Mouse (Mus musculus): Measurements from ENCODE around the gene Farp1. TPM values are rescaled to one million over a fixed set of nuclear protein-coding genes. Genes with fewer than 3 reads are reported as not detected.

Farp1 gene
- total RNA-seq, 2 experiments from 2014 or later = 21.1 to 32.3 TPM

DNA sequence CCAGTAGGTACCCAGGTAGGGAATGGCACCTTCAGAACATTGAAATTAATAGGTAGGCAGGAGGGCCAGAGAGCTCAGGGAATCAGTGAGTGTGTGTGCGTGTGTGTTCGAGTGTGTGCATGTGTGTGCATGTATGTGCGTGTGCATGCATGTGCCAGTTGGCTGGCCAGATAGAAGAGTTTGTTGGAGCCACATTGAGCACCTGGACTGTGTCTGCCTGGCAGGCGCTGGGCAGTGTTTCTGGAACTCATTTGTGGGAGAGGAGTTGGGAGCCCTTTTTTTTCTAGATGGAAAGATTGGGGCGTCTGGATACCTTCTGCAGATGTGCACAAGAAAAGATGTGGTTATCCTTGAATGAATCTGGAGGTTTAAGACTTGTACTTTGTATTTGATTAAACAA is 19.1 kb downstream of the Farp1 start:
- no peak for DNase-seq

DNA sequence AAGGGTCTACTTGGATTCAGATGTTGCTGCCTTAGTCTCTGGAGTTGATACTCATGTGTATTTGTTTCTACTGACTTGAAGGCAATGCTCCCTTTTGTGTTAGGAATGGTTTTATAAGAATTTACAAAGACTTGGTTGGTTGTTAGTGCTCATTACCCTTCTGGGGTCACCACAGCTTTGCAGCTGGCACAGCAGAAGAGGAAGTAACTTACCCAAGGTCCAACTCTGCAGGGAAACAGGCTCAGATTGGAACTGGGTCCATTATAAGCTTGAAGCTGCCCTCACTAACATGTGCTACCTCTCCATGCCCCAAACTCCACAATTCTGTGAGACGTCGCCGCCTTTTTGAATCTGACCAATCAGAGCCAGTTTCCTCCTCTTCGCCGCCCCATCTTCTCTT is 22.8 kb downstream of the Farp1 start:
- no peak for DNase-seq

DNA sequence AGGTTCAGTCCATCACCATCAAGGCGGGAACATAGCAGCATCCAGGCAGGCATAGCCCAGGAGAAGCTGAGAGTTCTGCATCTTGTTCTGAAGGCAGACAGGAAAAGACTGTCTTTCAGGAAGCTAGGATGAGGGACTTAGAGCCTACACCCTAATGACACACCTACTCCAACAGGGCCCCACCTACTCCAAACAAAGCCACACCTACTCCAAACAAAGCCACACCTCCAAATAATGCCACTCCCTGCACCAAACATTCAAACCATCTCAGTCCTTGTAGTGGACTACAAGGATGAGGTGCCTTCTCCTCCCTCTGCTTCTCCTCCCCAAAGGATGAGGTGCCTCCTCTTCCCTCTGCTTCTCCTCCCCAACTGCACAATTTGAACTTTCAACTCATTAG is 23.5 kb downstream of the Farp1 start:
- DNase-seq = no peak

DNA sequence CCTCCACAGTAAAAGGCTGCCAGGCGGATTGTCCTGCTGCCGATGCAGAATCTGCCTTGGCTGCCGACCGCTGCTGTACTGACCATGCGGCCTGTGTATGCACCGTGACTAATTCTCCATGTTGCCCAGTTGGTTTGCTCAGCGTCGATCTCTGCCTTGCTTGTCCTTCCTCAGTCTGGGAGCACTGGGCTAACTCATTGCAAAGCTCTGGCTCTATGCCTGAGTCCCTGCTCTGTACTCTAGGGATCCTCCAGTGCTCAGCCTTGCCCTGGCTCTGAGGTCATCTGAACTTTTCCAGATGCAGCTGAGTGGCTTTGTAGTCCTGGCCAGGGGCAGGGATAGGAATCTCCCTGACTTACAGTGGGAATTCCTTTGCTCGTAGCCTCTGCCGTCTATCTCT is 24.3 kb downstream of the Farp1 start:
- peak; percentile 82 for DNase-seq

DNA sequence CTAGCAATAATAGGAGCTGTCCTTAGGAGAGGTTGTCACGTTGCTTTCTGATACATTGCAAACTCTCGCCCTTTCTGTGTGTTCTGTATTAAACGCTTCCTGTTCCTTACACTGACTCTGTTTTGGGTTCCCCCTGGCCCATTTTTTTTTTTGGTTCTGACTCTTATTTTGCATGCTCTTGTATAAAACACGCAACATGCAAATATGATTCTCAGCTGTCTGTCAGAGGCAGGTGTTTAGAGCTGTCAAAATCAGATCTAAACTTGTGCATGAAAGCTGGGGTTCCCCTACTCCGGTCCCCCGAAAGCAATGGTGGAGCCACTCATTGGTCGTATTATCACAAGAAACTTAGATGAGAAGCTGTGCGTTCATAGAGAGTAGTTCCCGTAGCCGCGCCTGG is 25.5 kb downstream of the Farp1 start:
- no peak for DNase-seq

DNA sequence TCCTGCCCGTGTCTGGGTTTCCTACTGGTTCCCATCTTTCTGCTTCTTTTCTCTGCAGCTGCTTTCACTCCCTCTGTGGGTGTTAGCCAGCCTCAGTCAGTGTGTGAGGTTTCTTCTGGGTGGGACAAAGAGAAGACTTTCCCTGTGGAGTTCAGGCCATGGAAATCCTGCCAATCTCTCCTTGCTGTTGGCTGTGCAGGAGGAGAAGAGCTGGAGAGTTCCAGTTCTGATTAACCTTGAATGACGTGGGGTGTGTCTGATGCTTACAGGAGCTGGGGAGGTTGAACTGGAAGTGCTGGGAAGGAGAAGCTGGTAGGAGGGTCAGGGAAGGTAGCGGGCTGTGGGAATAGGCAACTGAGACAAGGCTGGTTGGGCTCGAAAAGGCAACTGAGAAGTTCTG is 26.7 kb downstream of the Farp1 start:
- peak; percentile 22 for DNase-seq

DNA sequence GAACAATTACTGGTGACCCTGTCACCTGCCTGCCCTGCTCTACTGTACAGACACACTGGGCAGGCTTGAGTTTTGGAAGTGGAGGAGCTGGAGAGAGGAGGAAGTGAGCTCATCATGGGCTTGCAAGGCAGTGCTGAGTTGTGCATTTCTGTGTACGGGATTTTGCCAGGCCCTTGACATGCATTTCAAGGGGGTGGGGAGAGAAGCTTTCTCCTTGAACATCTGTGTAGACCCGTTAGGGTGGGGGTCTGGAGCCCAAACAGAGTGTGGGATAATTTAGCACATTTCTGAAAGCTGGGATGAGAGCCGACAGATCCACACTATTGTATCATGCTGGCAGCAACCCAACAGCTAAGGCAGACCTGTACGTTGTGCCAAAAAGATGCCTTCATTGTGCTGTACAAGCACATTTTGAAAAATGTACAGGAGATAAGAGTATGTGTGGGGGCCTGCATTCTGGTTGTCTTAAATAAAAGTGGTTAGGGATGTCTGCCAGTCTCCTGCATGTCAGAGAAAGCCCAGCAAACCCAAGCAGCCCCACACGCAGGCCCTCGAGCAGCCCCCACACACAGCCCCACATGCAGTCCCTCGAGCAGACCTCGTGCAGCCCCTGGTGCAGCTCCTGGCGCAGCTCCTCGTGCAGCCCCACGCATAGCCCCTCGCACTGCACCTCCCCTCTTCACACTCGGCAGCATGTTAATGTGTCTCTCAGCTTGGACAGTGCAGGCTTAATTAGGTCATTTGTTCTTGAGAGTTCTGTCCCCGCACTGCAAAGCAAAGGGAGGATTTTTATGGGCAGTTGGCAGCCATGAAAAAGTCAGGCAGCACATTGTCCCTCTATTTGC is 27.5 kb downstream of the Farp1 start:
- DNase-seq = peak; percentile 50

DNA sequence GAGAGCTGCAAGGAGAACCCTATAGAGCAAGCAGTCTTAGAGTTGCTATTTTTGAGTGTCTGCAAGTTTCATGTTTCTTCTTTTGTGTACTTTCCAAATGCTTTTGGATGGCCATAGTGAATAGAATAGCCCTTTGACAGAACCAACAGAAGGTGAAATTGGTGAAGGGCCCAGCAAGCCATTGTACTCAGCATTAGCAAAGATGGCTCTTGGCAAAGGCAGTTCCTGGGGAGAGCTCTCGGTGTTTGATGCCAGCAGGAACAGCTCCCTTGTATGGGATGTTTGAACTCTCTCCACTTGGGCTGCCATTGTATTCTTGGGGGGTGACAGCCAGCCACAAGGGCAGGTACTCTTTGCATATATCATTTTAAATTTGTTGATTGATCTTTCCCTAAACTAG is 29.7 kb downstream of the Farp1 start:
- DNase-seq = no peak

DNA sequence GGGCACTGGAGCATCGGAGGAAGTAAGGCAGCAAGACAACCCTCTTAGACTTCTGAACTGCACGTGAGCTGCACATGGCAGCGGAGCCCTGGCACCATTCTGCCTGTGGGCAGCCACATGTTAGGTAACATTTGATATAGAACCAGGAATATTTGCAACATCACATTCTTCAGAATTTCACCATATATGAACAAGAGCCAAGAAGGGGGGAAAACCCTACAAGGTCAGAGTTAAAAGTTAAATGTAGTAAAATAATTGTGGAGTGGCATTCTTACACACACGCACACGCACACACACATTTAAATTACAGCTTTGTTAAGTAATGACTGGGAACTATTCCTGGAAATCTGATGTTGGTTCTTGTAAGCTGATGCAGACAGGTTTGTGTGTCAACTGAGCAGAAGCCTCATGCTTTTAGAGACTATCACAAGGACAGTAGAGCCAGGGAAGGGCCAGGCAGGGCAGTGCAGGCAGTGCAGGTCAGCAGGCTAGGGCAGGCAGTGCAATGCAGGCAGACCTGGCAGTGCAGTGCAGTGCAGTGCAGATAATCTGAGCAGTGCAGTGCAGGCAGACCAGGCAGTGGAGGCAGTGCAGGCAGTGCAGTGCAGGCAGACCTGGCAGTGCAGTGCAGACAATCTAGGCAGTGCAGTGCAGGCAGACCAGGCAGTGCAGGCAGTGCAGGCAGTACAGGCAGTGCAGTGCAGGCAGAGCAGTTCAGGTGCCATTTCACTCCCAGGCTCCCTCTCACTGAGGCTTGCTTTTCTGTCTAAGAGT is 38.3 kb downstream of the Farp1 start:
- DNase-seq = peak; percentile 43

DNA sequence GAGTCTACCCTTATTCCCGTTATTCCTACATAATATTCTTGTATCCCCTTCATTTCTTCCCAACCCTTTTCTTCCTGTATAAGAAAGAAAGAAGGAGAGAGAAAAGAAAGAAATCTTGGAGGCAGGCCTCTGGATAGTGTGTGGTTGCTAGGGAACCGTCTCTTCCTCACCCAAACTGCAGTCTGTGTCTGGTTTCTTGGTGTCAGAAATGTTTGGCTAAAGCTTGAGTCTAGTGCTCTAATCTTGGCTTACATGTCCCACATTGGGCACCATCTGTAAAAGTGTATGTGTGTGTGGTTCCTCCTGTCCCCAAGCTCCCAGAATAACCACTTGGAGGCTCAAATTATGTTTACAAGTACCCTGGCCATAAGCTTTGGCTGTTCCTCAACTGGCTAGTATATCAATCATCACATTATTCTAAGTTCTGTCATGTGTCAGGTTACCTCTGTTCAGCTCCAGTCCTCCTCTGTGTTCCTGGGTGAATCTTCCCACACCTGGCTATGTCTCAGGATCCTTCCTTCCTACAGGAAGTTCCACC is 39.3 kb downstream of the Farp1 start:
- DNase-seq = no peak

DNA sequence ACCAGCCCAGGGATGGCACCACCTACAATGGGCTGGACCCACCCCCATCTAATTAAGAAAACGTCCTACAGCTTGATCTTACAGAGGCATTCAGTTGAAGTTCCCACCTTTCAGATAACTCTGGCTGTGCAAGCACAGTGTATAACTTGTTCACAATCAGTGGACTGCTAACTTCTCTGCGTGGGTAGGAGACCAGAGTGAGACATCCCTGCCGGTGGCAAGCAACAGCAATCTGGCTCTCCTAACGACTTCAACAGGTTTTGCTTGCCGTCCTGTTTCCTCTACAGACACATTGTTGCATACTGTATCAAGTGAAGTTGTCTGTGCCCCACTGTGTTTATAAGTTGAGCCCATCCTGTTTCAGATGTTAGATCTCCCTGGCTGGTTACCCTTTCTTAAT is 45.7 kb downstream of the Farp1 start:
- DNase-seq = no peak

DNA sequence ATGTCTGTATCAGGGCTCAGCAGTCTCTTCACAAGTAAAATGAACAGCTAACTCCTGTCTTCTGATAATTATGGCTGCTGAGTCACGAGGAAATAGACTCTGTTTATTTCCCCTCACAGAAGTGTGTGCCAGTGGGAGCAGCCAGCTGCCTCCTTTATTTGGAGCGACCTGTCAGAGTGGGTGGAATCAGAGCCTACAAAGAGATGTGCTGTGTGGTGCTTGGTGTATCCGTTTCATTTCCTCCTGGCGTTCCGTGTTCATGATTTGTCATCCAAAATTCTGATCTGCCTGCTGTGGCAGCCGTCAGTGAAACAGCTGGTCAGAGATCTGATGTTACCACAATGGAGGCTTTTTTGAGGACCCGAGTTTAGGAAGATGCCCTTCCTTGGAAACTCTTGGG is 47.3 kb downstream of the Farp1 start:
- no peak for DNase-seq

DNA sequence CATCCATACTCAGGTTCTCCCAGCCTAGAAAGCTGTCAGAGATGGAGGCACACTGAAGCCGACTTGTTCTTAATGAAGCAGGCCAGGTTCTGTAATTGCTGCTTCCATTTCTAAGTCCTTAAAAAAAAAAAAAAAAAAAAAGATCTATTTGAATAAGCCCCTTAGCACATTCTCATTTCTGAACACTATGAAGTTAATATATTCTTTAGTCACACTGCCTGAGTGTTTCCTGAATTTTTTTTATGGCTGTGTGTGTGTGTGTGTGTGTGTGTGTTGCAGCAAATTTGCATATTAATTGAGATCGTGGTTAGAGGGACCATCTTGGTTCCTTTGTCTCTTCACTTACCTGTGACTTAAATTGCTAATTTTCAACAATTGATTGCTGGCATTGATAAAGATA is 47.8 kb downstream of the Farp1 start:
- DNase-seq = no peak

DNA sequence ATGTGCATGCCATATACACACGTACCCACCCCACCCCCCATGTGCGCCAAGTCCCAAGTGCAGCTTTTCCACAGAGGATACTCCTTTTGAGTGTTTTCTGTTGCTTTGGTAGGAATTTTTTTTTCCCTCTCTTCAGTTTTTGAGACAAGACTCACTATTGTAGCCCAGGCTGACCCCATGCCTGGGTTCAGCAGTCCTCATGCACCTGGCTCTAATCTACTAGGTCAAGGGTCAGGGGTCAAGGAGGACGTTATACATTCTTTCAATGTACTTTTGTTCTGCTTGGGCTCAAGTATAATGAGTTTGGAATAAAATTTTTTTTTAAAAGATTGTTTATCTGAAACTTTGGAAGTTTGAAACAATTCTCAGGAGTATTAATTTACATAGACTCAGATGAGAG is 48.4 kb downstream of the Farp1 start:
- DNase-seq = no peak

DNA sequence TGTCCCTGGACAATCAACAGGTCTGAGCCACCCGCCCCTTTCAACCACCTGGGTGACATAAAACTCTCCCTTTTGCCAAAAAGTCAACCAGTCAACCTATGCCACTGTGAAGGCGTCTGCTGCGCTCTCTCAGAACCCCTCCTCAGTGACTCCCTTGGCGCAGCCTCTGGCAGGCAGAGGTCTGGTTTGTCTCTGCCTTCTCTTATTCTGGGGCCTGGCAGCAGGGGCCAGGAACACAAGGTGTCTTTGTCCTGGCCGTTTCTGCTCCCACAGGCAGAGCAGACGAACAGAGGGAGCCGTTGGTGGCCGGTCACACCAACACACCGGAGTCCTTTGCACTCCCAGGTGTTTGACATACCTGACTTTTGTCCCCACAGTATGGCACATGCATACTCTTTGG is 57.5 kb downstream of the Farp1 start:
- no peak for DNase-seq

DNA sequence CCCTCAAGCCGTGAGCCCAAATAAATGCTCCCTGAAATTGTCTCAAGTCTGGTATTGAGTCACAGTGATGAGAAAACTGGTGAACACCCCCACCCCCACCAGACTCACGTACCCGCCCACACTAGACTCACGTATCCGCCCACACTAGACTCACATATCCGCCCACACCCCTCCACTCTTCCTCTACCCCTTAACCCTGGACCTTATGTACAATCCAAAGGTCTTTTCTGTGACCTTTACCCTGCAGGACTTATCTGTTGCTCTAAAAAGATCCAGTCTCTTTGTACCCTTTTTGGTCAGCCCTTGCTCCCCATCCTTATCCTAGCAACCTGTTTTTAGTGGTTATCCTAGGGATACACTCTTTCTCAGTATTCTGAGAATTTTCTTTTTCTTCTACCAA is 58.9 kb downstream of the Farp1 start:
- no peak for DNase-seq

DNA sequence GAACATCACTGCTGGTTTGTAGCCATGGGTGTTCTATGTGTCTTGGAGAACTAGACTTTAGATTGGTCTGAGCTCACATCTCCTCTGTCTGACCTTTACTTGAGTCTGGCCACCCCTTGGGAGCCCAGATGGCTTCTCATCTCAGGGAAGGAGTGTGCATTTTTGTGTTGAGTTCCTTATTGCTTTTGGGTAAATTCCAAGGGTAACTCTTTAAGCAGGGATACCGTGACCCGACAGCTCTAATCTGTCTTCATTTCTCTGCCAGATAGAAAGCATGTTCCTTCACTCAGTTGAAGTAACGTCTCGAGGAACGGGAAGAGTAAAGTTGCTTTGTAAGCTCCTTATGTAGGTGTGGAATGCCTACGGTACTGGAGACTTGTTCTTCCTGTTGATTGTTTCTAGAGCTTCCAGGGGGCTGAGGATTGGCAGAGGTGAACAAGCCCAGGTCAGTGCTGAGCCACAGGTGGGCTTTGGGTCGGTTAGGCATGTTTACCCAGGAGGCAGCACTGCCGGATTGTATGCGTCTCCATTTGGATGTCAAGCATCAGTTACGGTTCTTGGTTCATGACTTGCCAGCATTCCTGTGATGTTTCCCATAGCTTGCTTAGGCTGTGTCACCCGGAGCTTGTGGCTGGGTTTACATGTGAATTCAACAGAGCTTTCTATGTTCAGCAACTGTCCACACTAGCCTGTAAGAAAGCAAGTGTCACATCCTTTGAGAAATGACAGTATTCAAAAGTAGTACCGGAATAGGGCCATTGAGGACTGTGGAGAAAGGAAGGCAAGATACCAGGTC is 62.8 kb downstream of the Farp1 start:
- no peak for DNase-seq

DNA sequence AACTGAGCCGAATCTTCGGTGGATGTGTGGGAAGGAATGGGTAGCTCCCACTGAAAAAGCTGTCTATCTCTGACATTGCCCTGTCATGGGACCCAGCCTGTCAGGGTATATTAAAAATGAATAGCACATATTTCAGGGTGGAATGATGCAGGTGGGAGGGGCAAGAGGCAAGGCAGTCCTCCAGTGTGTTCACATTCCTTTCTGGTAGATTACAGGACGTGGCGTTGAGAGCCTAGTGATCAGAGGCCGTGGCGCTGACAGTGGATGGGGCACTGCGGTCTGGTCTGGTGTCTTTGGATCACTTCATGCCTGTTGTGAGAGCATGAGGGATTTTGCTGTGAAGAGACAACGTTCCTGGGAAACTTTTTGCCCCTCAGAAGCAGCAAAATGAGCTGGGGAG is 64.1 kb downstream of the Farp1 start:
- DNase-seq = no peak

DNA sequence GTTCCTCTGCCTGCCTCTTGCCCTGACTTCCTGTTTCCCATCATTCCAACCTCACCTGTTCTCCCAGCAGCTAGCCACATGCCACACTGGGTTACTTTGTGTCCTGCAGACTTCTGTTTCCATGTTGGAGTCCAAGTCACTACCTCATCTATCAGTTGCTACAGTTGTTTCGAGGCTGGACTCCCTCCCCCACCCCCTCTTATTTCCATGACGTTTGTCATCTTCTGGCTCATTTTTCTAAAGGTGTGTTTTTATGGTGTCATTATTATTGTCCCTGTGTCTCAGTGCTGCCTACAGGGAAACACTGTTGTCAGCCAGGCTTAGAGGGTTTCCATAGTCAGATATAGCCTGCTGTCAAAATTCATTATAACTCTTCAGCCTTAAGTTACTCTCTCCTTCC is 64.9 kb downstream of the Farp1 start:
- DNase-seq = no peak

DNA sequence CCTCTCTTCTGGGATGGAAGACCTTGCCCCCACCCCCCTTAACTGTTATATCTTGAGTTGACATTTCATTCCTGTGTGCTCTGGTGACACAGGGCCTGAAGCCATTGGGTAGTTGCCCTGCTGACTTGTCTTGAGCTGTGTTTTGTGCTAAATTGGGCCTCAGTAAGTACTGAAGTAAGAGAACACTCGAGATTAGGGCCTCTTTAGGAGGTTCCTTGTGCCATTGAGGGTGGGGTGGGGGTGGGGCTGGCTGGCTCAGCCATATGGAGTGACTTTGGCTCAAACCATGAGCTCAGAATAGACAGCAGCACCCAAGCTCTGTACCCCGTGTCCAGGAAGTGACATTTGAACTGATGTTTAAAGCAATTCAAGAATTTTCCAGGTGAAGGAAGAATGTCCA is 65.8 kb downstream of the Farp1 start:
- no peak for DNase-seq

DNA sequence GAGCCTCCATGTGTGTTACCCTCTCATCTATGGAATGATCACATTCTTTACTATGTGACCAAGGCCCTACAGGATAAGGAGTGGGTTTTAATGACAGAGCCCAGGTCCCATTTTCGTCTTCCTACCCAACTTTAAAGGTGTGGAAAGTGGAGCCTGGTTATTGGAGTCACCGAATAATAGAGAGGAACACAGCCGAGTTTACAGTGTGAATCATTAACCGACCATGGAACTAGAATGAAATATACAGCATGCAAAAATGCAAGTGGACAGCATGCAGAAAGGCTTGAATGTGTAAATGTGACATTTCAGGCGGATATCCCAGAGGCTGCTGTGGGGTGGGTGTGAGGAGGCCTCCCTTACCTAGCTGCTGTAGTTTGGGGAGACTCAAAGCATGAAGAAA is 66.5 kb downstream of the Farp1 start:
- DNase-seq = no peak

DNA sequence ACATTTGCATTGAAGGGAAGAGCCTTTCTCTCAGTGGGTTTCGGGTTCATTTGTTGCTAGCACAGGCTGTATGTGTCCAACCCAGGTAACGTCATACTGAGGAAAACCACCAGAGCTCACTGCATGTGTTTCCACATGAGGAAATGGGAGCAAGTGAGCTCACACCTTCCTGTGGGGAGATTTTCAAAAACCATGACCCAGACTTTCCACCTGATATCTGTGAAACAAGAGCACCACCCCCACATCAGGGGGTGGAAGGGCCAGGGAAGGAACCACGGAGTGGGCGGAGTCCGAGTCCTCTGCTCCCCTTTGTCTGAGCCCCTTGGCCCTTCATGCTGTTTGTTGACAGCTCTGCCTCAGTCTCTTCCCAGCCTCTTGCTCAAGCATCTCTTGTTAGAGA is 67.6 kb downstream of the Farp1 start:
- no peak for DNase-seq

DNA sequence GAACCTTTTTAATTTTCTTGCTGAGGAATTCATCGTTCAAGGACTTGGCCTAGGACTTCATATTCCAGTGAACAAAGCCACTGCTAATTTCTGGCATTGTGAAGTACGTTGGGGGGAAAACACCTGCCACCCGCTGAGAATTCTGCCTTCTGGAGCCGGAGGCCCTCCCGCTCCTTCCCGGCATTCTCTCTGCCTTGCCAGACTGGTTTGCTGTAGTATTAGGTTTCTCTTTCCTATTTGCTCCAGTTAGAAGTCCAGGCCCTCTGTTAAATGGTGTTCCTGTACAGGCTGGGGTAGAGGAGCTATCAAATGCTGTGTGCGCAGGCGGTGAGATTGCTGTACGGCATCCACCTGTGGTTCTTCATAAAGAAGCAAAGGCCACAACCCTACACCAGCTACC is 68.5 kb downstream of the Farp1 start:
- DNase-seq = no peak
